ENCODE assay signal across 1 mouse cellular context in the genomic region with DNA sequence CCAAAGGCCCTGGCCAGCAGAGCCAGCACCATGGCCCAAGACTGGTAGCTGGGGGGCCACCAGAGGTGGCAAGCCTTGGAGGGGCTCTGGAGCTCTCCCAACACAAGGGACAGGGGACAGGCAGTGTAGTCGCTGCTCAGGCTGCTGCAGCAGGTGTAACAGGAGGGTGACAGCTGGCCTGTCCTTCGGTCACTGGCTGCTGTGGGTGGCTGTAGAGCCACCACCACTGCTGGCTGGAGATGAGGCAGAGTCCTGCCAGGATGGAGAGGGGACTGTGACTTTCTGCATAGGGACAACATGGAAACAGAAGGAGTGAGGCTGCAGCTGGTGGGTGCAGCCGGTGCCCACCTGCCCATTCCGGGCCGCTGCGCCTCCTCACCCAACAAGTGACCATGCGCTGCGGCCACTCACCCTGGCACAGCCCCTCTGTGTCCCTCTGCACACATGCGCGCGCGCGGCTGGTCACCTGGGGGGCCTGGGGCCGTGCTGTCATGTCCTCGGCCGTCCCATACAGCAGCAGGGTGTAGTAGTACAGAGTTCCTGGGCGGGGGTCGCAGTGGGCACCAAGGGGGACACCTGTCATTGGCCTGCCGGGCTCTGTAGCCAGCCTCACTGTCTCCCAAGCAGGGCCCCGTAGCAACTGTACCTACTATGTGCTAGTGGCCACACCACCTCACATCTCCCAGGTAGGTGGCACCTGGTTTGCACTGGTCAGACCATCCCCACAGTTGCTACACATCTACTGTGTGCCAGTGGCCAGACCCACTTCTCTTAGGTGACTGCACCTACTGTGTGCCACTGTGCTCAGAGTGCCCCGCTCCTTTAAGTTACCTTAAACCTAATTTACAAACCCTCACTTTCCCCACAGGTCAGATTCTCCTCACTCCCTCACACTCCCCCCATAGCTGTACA.
TF ChIP-seq lines count a peak whose summit lies in the region.

No protein-coding gene starts in this region.

TF ChIP-seq in CH12.LX, 34 proteins besides CTCF, POLR2A, EP300 and RAD21:
- TF ChIP-seq ZKSCAN1 (IDR thresholded peaks at IDR 0.05; ENCODE audit: borderline replicate concordance, low read depth, low read length), result peak; percentile 93
- TF ChIP-seq GABPA (IDR thresholded peaks at IDR 0.05; ENCODE audit: insufficient replicate concordance, low read depth, low read length), result no peak
- no peak for TF ChIP-seq MAFK (IDR thresholded peaks at IDR 0.05; ENCODE audit: insufficient replicate concordance, low read length)
- no peak for TF ChIP-seq CHD2 (IDR thresholded peaks at IDR 0.05; ENCODE audit: low read length)
- TF ChIP-seq MYC (IDR thresholded peaks at IDR 0.05; ENCODE audit: low read depth, low read length), result no peak
- no peak for TF ChIP-seq ZMIZ1 (IDR thresholded peaks at IDR 0.05; ENCODE audit: low read depth, low read length)
